Mouse (Mus musculus) lung, embryonic 14.5 days (tissue): ENCODE measurements at regions not wholly inside any gene's neighbourhood (a gene's known extent, or its start where the extent isn't known, plus 50 kb on each side); places are given as distances from the start of the nearest gene placed in this dataset.

Source experiments
- ATAC-seq: fragments of 200-750 bp; cut with Nextera tagmentation; 2 replicates; pipeline ENCODE4 v1.8.0; 2017; ENCODE audit warnings: mild to moderate bottlenecking, moderate TSS enrichment, moderate library complexity; ENCODE audit not compliant: insufficient read depth
- DNase-seq: peaks from one replicate; pipeline ENCODE4 v3.0.0-alpha.2; 2015
- H3K27ac ChIP-seq: fragments of 300-500 bp; sonication (generic); 2 replicates; pipeline ENCODE4 v1.5.1; 2014; ENCODE audit warnings: low read depth, mild to moderate bottlenecking, moderate library complexity
- H3K27me3 ChIP-seq: fragments of 300-500 bp; sonication (generic); 2 replicates; pipeline ENCODE4 v1.6.1; 2014; ENCODE audit warnings: low read length, control low read depth; ENCODE audit not compliant: insufficient read depth
- H3K36me3 ChIP-seq: fragments of 300-500 bp; sonication (generic); 2 replicates; pipeline ENCODE4 v1.6.1; 2014; ENCODE audit warnings: control low read depth; ENCODE audit not compliant: insufficient read depth
- H3K4me1 ChIP-seq: fragments of 300-500 bp; sonication (generic); 2 replicates; pipeline ENCODE4 v1.6.1; 2014; ENCODE audit warnings: antibody characterized with exemption, control low read depth; ENCODE audit not compliant: insufficient read depth
- H3K4me2 ChIP-seq: fragments of 300-500 bp; sonication (generic); 2 replicates; pipeline ENCODE4 v1.6.1; 2014; ENCODE audit warnings: mild to moderate bottlenecking
- H3K4me3 ChIP-seq: fragments of 300-500 bp; sonication (generic); 2 replicates; pipeline ENCODE4 v1.5.1; 2014; ENCODE audit warnings: low read depth, low read length
- H3K9ac ChIP-seq: fragments of 300-500 bp; sonication (generic); 2 replicates; pipeline ENCODE4 v1.6.1; 2014
- H3K9me3 ChIP-seq: fragments of 300-500 bp; sonication (generic); 2 replicates; pipeline ENCODE4 v1.6.1; 2016; ENCODE audit warnings: low read depth, low read length, control low read depth
- CTCF ChIP-seq: IDR thresholded peaks from 2 replicates; pipeline ENCODE4 v1.5.1; 2016; ENCODE audit warnings: antibody characterized with exemption, low read depth
- WGBS: fragments of 180-500 bp; shearing (Covaris S2); extraction: QIAGEN DNeasy Blood & Tissue Kit; methylation state at CpG from one replicate; pipeline ENCODE4 v1.1.7; 2014; 5-methylcytosine and 5-hydroxymethylcytosine counted together

DNA sequence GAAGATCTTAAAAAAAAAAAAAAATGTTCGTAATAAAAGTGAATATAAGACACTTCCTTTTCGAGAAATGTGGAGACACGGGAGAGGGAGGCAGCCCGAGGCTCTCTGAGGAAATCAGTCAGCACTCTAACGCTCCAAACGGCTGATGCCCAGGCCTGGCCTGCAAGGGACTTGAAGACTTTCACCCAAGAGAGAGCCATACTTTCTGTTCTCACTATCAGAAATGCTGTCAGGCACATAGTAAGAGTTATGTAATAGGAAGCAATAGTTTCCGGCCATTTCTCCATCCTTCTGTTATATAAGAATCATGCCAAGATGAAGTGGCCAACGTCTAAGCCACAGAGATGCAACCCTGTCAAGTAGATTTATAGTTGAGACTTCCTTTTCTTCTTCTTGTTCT, 140.3 kb downstream of the Gsdmc2 start:
- Histone ChIP-seq H3K4me3 (no peak overlapping the region), H3K9ac (no peak overlapping the region), H3K27me3 (no peaks in the 10 kb centered on the region), H3K4me1 (no peaks in the 10 kb centered on the region), H3K36me3 (no peaks in the 10 kb centered on the region), H3K9me3 (no peaks in the 10 kb centered on the region), H3K27ac (no peak overlapping the region), H3K4me2 (no peak overlapping the region)
- no peak for TF ChIP-seq CTCF
- ATAC-seq (no peak), DNase-seq (no peak)
- WGBS = 78% methylated on average over 8 of the region's 8 CpGs

DNA sequence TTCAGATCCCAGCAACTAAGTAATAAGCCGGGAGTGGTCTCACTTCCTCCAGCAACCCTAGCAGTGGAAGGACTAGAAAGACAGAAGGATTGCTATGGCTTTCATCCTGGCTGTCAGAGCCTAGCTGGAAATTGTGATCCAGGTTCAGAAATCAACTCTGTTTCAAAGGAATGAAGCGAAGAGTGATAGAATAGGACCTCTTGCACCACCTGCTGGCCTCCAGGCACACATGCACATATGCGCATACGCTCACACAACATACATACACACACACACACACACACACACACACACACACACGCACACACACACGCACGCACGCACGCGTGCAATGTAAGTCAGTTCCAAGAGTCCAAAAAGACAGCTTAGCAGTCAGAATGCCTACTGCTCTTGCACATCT, 147.1 kb downstream of the Gsdmc2 start:
- peak; percentile 25; the same call in 1 of the 2 replicates for TF ChIP-seq CTCF
- Histone ChIP-seq H3K9me3 (no peaks in the 10 kb centered on the region), H3K36me3 (no peaks in the 10 kb centered on the region), H3K4me1 (no peaks in the 10 kb centered on the region), H3K4me3 (no peak overlapping the region), H3K27me3 (no peaks in the 10 kb centered on the region), H3K27ac (no peak overlapping the region), H3K4me2 (no peak overlapping the region), H3K9ac (no peak overlapping the region)
- WGBS = 93% methylated on average over 10 of the region's 10 CpGs
- no peak for ATAC-seq
- no peak for DNase-seq

DNA sequence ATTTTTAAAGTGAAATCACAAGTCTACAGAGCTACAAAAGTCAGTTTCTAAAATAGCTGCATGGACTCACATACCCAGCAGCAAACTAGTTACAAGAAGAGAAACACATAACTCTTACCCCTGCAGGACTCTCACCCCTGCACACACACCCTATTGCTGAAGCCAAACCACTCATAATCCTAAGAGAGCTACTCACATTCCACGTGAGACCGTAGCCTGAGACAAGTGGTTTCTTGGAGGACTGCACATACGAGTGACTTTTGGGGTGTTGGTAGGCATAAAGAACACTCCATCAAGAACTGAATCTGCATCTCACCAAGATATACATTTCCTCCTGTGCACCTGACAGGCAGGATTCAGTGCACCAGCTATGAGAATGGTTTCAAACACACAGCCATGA, 150.8 kb downstream of the Gsdmc2 start:
- H3K4me3 ChIP-seq = no peak overlapping the region
- H3K4me2 ChIP-seq = no peak overlapping the region
- TF ChIP-seq CTCF = no peak
- H3K9ac ChIP-seq = no peak overlapping the region
- H3K27ac ChIP-seq = no peak overlapping the region
- DNase-seq (no peak), ATAC-seq (no peak)
- WGBS = 57% methylated on average over 3 of the region's 3 CpGs
- no peaks in the 10 kb centered on the region for H3K36me3 ChIP-seq
- no peaks in the 10 kb centered on the region for H3K27me3 ChIP-seq
- no peaks in the 10 kb centered on the region for H3K9me3 ChIP-seq
- H3K4me1 ChIP-seq = no peaks in the 10 kb centered on the region

DNA sequence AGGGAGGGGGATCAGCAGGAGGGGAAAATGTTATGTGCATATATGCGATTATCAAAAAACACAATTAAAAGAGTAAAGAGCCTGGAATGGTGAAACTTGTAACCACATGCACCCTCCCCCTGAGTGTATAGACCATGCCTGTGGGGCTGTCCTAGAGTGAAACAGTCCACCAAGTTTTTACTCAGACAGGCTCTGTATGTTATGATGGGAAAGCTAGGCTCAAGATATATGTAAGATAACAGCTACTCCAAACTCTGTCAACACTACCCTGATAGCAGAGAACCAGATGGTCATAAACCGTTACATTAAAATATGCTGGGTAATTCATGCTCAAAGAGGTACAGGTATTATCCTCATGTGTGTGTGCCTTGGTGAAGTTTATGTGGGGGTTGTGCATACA, 151.4 kb downstream of the Gsdmc2 start:
- Histone ChIP-seq H3K9me3 (no peaks in the 10 kb centered on the region), H3K27me3 (no peaks in the 10 kb centered on the region), H3K4me2 (no peak overlapping the region), H3K27ac (no peak overlapping the region), H3K36me3 (no peaks in the 10 kb centered on the region), H3K4me1 (no peaks in the 10 kb centered on the region), H3K4me3 (no peak overlapping the region), H3K9ac (no peak overlapping the region)
- WGBS = 78% methylated on average over 2 of the region's 2 CpGs
- DNase-seq (no peak), ATAC-seq (no peak)
- TF ChIP-seq CTCF = no peak

DNA sequence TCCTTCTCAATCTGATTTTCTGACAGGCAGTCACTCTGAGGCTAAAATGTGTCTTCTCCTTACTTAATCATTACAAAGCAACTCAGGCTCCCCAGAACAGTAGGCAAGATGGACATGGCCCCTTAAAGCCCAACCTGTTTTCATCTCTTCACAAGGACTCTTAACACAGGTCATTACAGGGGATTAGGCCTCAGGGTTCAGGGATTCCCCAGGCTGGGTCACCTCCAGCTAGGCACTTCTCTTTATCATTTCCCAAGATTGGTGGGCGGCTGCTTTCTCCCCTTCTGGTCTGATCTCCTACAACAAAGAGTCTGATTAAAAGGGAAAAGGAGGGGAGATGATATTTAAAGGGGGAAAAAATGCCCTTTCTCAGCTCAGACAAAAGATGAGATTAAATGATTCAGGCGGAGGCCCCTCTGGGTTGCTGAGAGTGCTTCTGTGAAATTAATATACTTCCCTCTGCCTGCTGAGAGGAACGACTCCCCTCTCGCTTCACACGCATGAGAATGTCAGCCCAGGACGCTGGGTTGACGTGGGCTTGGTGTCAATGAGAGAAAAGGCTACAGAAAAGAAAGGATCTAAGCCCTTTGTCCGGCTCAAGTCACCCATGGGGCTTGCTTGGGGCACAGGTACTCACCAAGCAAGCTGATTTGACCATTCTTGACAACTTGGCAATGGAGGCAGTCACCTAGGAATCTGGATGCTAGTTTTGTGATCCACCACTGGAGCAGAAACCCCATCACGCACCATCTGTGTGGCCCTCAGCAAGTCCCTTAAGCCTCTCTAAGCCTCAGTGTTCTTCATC, 152.3 kb downstream of the Gsdmc2 start:
- Histone ChIP-seq H3K4me1 (no peaks in the 10 kb centered on the region), H3K27me3 (no peaks in the 10 kb centered on the region), H3K9me3 (no peaks in the 10 kb centered on the region), H3K36me3 (no peaks in the 10 kb centered on the region), H3K4me3 (no peak overlapping the region), H3K4me2 (no peak overlapping the region), H3K27ac (no peak overlapping the region), H3K9ac (no peak overlapping the region)
- DNase-seq = no peak
- 56% methylated on average over 9 of the region's 9 CpGs for WGBS
- no peak for TF ChIP-seq CTCF
- no peak for ATAC-seq

DNA sequence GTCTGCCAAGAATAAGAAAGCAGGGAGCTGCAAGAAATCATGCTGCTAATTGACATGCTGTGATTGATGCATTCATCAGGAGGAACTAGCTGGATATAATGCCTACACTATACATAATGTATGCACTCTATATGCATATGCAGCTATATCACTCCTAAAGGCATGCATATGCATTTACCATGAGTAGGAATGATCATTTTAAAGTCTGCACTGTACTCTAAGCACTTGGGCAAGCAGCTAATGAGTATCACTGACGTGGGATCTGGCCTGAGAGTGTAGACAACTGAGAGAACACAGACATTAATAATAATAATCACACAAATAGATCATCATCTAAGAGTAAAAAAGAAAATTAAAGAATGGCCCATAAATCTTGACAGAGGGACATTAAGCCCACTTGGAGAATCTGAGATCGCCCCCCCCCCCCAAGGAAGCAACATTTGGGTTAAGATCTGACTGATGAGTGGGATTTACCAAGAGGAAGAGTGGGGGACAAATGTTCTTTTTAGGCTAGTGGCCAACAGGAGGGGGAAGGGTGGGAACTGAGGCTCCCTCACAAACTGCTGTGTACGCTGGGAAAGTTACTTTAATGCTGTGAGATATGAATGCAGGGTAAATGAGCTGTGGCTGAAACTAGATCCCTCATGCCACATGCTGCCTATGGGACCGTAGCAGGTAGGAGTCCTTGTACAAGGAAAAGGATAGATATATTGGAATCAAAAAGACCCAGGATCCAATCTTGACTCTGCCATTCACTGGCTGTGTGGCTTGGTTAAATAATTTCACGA, 155.0 kb downstream of the Gsdmc2 start:
- Histone ChIP-seq H3K36me3 (no peaks in the 10 kb centered on the region), H3K9me3 (no peaks in the 10 kb centered on the region), H3K4me2 (no peak overlapping the region), H3K4me1 (no peaks in the 10 kb centered on the region), H3K27me3 (no peaks in the 10 kb centered on the region), H3K4me3 (no peak overlapping the region), H3K27ac (no peak overlapping the region; the same call in 1 of the 2 replicates), H3K9ac (no peak overlapping the region)
- DNase-seq = peak; percentile 66
- 44% methylated on average over 5 of the region's 5 CpGs for WGBS
- ATAC-seq = peak; percentile 53; the same call in 1 of the 2 replicates
- no peak for TF ChIP-seq CTCF

DNA sequence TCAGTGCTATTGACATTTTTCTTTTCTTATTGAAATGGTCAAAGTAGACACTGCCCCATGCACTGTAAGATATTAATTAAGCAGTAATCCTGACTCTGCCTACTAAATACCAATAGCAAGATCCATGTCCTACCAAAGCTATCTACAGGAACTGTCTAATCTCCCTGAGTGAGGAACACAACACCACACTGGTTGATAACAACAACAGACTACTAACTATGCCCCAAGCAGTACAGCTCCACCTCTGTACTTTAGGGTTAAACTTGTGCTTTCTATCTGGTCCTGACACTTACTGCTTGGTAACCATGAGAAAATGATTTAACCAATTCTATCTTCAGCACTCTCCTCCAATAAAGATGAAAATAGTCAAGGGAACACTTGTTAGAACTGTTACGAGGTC, 157.1 kb downstream of the Gsdmc2 start:
- ATAC-seq = no peak
- H3K4me3 ChIP-seq = no peak overlapping the region
- no peak for TF ChIP-seq CTCF
- H3K36me3 ChIP-seq = no peaks in the 10 kb centered on the region
- H3K27ac ChIP-seq = no peak overlapping the region
- DNase-seq = no peak
- no peaks in the 10 kb centered on the region for H3K9me3 ChIP-seq
- no peak overlapping the region for H3K4me2 ChIP-seq
- WGBS = 85% methylated on average over 1 of the region's 1 CpGs
- no peaks in the 10 kb centered on the region for H3K27me3 ChIP-seq
- H3K9ac ChIP-seq = no peak overlapping the region
- H3K4me1 ChIP-seq = no peaks in the 10 kb centered on the region; the same call in 1 of the 2 replicates
